Mouse (Mus musculus) kidney, embryonic 14.5 days (tissue): ENCODE measurements at regions not wholly inside any gene's neighbourhood (a gene's known extent, or its start where the extent isn't known, plus 50 kb on each side); places are given as distances from the start of the nearest gene placed in this dataset.

ENCODE experiments used
- ATAC-seq: fragments of 200-750 bp; cut with Nextera tagmentation; 2 replicates; pipeline ENCODE4 v1.8.0; 2017; ENCODE audit warnings: moderate number of reproducible peaks, mild to moderate bottlenecking, moderate TSS enrichment, moderate library complexity; ENCODE audit not compliant: low FRiP score, low TSS enrichment
- H3K27ac ChIP-seq: fragments of 300-500 bp; sonication (generic); 2 replicates; pipeline ENCODE4 v1.5.1; 2014; ENCODE audit warnings: low read depth, mild to moderate bottlenecking, low read length, moderate library complexity, mixed read lengths
- H3K27me3 ChIP-seq: fragments of 300-500 bp; sonication (generic); 2 replicates; pipeline ENCODE4 v1.6.1; 2014; ENCODE audit warnings: mild to moderate bottlenecking, low read length; ENCODE audit not compliant: control insufficient read depth, insufficient read depth
- H3K36me3 ChIP-seq: fragments of 300-500 bp; sonication (generic); 2 replicates; pipeline ENCODE4 v1.6.1; 2014; ENCODE audit warnings: low read length, mixed read lengths; ENCODE audit not compliant: control insufficient read depth, insufficient read depth
- H3K4me1 ChIP-seq: fragments of 300-500 bp; sonication (generic); 2 replicates; pipeline ENCODE4 v1.6.1; 2014; ENCODE audit warnings: low read length, mixed read lengths; ENCODE audit not compliant: control insufficient read depth, insufficient read depth
- H3K4me2 ChIP-seq: fragments of 300-500 bp; sonication (generic); replicated peaks from 2 replicates; pipeline ENCODE4 v1.6.1; 2014; ENCODE audit warnings: low read depth, mild to moderate bottlenecking, low read length
- H3K4me3 ChIP-seq: fragments of 300-500 bp; sonication (generic); 2 replicates; pipeline ENCODE4 v1.5.1; 2014; ENCODE audit warnings: mild to moderate bottlenecking, low read length
- H3K9ac ChIP-seq: fragments of 300-500 bp; sonication (generic); 2 replicates; pipeline ENCODE4 v1.6.1; 2014; ENCODE audit warnings: low read depth, mild to moderate bottlenecking, low read length, moderate library complexity
- H3K9me3 ChIP-seq: fragments of 300-500 bp; sonication (generic); 2 replicates; pipeline ENCODE4 v1.6.1; 2016; ENCODE audit warnings: low read length; ENCODE audit not compliant: control insufficient read depth
- WGBS: fragments of 180-500 bp; shearing (Covaris S2); extraction: QIAGEN DNeasy Blood & Tissue Kit; methylation state at CpG from one replicate; pipeline ENCODE4 v1.1.7; 2014; 5-methylcytosine and 5-hydroxymethylcytosine counted together

DNA sequence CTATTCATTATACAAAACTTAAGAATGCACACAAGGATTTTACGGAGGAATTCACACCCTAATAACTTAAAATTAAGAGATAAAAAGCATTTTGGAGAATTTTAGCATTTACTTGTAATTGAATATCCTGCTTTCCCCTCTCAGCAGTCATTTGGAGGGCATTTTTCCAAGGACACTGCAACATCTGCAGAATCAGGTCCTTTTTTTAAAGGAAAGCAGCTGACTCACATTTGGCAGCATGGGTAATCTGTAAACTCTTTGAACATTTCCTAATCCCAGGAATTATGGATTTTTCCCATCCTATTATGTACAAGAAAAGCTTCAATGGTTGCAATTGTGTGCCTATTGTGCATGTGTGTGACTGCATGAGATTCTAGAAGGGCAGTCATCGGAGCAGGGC, 112.0 kb downstream of the Gm19410 start:
- H3K9ac ChIP-seq: no peak overlapping the region
- no peak overlapping the region for H3K4me2 ChIP-seq
- H3K9me3 ChIP-seq: no peaks in the 10 kb centered on the region
- H3K4me3 ChIP-seq: no peak overlapping the region
- WGBS: 93% methylated on average over 2 of the region's 2 CpGs
- no peak overlapping the region for H3K27ac ChIP-seq
- H3K36me3 ChIP-seq: no peaks in the 10 kb centered on the region
- 0 out of 2 replicates have a peak, but pooled peaks cover 7% of the 10 kb centered on the region for H3K4me1 ChIP-seq
- ATAC-seq: no peak
- no peaks in the 10 kb centered on the region for H3K27me3 ChIP-seq

DNA sequence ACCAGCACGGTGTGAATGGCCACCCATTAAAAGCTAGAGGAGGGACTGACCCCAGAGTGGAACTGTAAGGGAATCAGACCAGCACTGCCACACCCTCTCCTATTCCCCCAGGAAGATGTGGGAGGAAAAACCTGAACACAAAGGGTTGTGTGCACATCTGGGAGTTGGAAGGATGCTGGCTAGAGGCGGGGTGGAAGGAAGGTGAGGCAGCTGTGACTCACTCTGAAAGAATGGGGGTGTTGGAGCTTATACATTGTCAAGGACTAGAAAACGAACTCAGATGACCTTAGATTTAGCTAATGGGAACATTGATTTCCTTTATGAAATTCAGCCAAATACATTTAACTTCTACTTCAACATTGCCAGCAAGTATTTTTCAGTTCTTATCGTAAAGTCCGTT, 116.2 kb downstream of the Gm19410 start:
- no peak overlapping the region for H3K27ac ChIP-seq
- H3K4me2 ChIP-seq: no peak overlapping the region
- H3K4me1 ChIP-seq: no peaks in the 10 kb centered on the region
- 47% methylated on average over 5 of the region's 5 CpGs for WGBS
- no peak overlapping the region for H3K9ac ChIP-seq
- H3K4me3 ChIP-seq: no peak overlapping the region
- H3K9me3 ChIP-seq: no peaks in the 10 kb centered on the region
- no peaks in the 10 kb centered on the region for H3K27me3 ChIP-seq
- no peaks in the 10 kb centered on the region for H3K36me3 ChIP-seq
- no peak for ATAC-seq

GRCm38 (mm10) chr8:35882638-35883455, 117.3 kb downstream of the Gm19410 start:
- no peak overlapping the region for H3K9ac ChIP-seq
- ATAC-seq: no peak
- no peaks in the 10 kb centered on the region for H3K27me3 ChIP-seq
- no peak overlapping the region for H3K4me2 ChIP-seq
- H3K36me3 ChIP-seq: no peaks in the 10 kb centered on the region
- H3K4me1 ChIP-seq: no peaks in the 10 kb centered on the region
- no peaks in the 10 kb centered on the region for H3K9me3 ChIP-seq
- 24% methylated on average over 12 of the region's 12 CpGs for WGBS
- H3K27ac ChIP-seq: no peak overlapping the region
- no peak overlapping the region for H3K4me3 ChIP-seq

DNA sequence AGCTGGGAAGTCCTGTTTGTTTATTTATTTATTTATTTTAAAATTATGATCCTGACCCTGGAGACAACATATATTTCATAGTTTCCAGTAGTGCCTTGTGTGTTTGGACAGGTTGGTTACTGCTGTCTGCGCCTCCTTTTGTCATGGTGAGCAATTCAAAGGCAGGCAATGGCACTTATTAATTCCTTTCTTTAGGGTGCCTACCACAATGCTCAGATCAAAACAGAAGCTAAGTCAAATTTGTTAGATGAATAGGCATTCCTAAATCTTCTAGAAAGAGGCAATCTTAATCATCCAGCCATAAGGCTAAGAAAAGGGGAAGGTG, 117.8 kb downstream of the Gm19410 start:
- H3K36me3 ChIP-seq: no peaks in the 10 kb centered on the region
- ATAC-seq: no peak
- no peak overlapping the region for H3K9ac ChIP-seq
- no peak overlapping the region for H3K4me2 ChIP-seq
- H3K4me3 ChIP-seq: no peak overlapping the region
- no peaks in the 10 kb centered on the region for H3K27me3 ChIP-seq
- 0 out of 2 replicates have a peak, but pooled peaks cover 3% of the 10 kb centered on the region for H3K4me1 ChIP-seq
- WGBS: 63% methylated on average over 1 of the region's 1 CpGs
- no peaks in the 10 kb centered on the region for H3K9me3 ChIP-seq
- H3K27ac ChIP-seq: no peak overlapping the region

DNA sequence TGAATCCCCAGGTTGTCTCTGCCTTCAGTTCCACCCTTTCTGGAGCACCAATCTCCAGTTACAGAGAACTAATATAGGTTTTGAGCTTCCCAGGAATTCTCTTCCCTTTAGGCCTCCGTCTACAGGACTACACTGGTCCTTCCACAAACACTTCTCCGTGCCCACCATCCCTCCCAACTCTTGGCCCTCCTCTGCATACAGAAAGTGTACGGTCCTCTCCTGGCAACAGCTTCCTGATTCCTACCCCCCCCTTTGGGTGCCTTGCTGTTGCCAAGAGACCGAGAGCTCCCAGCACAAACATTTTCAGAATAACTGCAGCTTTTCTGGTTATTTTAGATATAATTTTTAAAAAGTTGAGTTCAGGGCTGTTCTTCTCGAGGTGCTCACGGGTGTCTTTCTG, 119.0 kb downstream of the Gm19410 start:
- WGBS: 87% methylated on average over 6 of the region's 6 CpGs
- no peaks in the 10 kb centered on the region for H3K9me3 ChIP-seq
- H3K27me3 ChIP-seq: no peaks in the 10 kb centered on the region
- no peak overlapping the region for H3K4me3 ChIP-seq
- no peaks in the 10 kb centered on the region for H3K36me3 ChIP-seq
- no peak overlapping the region for H3K27ac ChIP-seq
- ATAC-seq: no peak
- H3K9ac ChIP-seq: no peak overlapping the region
- 0 out of 2 replicates have a peak, but pooled peaks cover 5% of the 10 kb centered on the region for H3K4me1 ChIP-seq
- no peak overlapping the region for H3K4me2 ChIP-seq

DNA sequence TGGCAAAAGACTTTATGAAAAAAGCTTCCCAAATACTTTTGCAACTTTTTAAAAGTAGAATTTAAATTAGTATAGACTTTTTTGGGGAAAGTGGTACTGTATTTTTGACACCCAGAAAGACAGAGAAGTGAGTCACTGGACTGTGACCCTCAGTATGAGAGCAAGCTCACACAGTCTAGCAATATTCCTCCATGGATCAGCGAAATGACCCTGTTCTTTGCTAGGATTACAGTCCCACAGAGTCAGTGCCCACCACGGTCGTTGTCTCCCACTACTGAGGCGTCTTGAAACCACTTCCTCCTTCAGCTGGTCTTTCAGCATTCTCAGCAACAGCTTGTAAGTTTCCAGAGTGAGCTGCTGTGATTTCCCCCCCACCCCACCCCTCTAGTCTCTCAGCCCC, 124.5 kb downstream of the Gm19410 start:
- Histone ChIP-seq H3K4me3 (no peak overlapping the region), H3K4me1 (0 out of 2 replicates have a peak, but pooled peaks cover 7% of the 10 kb centered on the region), H3K4me2 (no peak overlapping the region), H3K27me3 (no peaks in the 10 kb centered on the region), H3K36me3 (no peaks in the 10 kb centered on the region), H3K27ac (no peak overlapping the region), H3K9me3 (no peaks in the 10 kb centered on the region), H3K9ac (no peak overlapping the region)
- WGBS: 50% methylated on average over 4 of the region's 4 CpGs
- ATAC-seq: peak; percentile 66; the same call in 1 of the 2 replicates

GRCm38 (mm10) chr8:35891769-35892168, 126.2 kb downstream of the Gm19410 start:
- H3K4me3 ChIP-seq: no peak overlapping the region
- no peak overlapping the region for H3K9ac ChIP-seq
- no peak overlapping the region for H3K27ac ChIP-seq
- H3K36me3 ChIP-seq: no peaks in the 10 kb centered on the region
- no peaks in the 10 kb centered on the region for H3K27me3 ChIP-seq
- 0 out of 2 replicates have a peak, but pooled peaks cover 7% of the 10 kb centered on the region for H3K4me1 ChIP-seq
- H3K9me3 ChIP-seq: no peaks in the 10 kb centered on the region
- no peak overlapping the region for H3K4me2 ChIP-seq
- ATAC-seq: no peak
- 75% methylated on average over 6 of the region's 6 CpGs for WGBS

DNA sequence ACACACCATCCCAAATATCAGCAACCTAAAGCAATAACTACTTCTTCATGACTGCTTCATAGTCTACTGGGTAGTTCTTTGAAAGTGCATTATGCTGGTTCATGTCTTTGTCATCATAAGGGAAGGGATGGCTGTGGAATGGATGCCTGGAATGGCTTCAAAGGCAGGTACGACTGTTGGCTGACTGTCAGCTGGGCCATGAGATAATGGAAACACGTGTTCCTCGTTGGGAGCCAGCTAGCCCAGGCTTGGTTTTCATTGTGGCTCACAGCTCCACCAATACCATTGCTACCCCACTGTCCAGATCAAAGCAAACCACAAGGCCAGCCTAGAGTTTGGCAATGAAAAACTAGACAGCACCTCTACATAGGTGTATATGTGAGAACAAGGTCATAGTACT, 132.9 kb downstream of the Gm19410 start:
- Histone ChIP-seq H3K9me3 (no peaks in the 10 kb centered on the region), H3K4me2 (no peak overlapping the region), H3K36me3 (no peaks in the 10 kb centered on the region), H3K4me1 (0 out of 2 replicates have a peak, but pooled peaks cover 2% of the 10 kb centered on the region), H3K27me3 (no peaks in the 10 kb centered on the region), H3K4me3 (no peak overlapping the region), H3K27ac (no peak overlapping the region), H3K9ac (no peak overlapping the region)
- ATAC-seq: no peak
- 83% methylated on average over 3 of the region's 3 CpGs for WGBS

DNA sequence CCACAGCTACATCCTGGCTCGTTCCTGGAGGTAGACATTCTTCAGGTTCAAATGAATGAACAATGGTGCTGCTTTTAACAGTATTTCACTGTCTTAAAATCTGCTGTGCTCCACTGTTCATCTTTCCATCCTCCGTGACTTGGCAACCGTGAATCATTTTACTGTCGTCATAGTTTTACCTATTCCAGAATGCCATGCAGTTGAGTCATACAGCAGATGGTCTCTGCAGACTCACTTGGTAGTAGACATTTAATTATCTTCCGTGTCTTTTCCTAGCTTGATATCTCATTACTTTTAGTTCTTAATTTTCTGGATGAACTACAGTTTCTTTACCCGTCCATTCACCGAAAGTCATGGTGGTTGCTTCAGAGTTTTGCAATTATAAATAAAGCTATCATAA, 135.9 kb downstream of the Gm19410 start:
- 90% methylated on average over 7 of the region's 7 CpGs for WGBS
- Histone ChIP-seq H3K27me3 (no peaks in the 10 kb centered on the region), H3K4me3 (no peak overlapping the region), H3K27ac (no peak overlapping the region), H3K9me3 (no peaks in the 10 kb centered on the region), H3K4me2 (no peak overlapping the region), H3K4me1 (no peaks in the 10 kb centered on the region), H3K36me3 (no peaks in the 10 kb centered on the region), H3K9ac (no peak overlapping the region)
- ATAC-seq: no peak
